Mouse (Mus musculus) small intestine, adult 2 months (tissue): Measurements from ENCODE around the gene Sox8.

Experiments
- CTCF ChIP-seq: fragments of 200-500 bp; IDR thresholded peaks from 2 replicates; pipeline ENCODE4 v1.5.1; 2012; ENCODE audit warnings: low read depth, mild to moderate bottlenecking, control low read depth, inconsistent platforms, low read length, moderate library complexity, mixed read lengths; ENCODE audit not compliant: insufficient replicate concordance, insufficient read length; ENCODE audit errors: extremely low read depth
- POLR2A ChIP-seq: fragments of 200-500 bp; IDR thresholded peaks from 2 replicates; pipeline ENCODE4 v1.6.1; 2012; ENCODE audit warnings: low read depth, mild to moderate bottlenecking, control low read depth, inconsistent platforms, low read length, moderate library complexity

DNA sequence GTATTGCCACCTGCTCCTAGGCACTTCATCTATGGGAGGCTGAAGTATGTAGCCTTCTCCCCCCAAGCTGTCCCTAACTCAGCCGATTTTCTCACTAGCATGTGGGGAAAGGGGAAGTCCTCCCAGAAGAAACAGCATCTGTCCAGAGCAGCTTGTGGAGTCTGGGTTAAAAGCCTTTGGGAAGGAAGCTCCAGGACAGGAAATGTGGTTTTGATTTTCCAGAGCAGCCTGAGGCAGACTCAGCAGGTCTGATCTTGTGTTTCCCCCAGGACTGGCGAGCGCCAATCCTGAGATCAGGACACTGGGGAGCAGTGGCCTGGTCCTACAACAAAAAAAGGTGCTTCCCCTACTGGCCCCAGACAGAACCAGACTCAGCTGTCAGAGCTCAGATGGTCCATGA lies 15.3 kb downstream of the Sox8 start:
- no peak for TF ChIP-seq POLR2A
- no peak for TF ChIP-seq CTCF
